Mouse (Mus musculus) MEL (cell line): ENCODE measurements around the gene Aff1. TPM values are rescaled to one million over a fixed set of nuclear protein-coding genes. Genes with fewer than 3 reads are reported as not detected.

Source experiments
- DNase-seq: peaks from one replicate; pipeline ENCODE4 v3.0.0; 2011; ENCODE audit warnings: low read depth, low spot score
- H3K27ac ChIP-seq: 2 replicates; pipeline ENCODE4 v1.5.1; 2012; ENCODE audit warnings: low read depth, mild to moderate bottlenecking, control low read depth, low read length, moderate library complexity; ENCODE audit not compliant: control insufficient read depth
- H3K27me3 ChIP-seq, 2 experiments: fragments of 150-350 bp in 1 of 2; sonication (generic) in 1 of 2; 2 replicates each; pipeline ENCODE4 v1.6.1; 2012; ENCODE audit warnings: low read length in 2 of 2, mild to moderate bottlenecking in 2 of 2, improper control_type of control experiment in 1 of 2, moderate library complexity in 1 of 2; ENCODE audit not compliant: insufficient read depth in 2 of 2, control insufficient read depth in 1 of 2
- H3K36me3 ChIP-seq, 2 experiments: 2 replicates each; pipeline ENCODE4 v1.6.1; 2012 to 2014; ENCODE audit warnings: low read length in 2 of 2, improper control_type of control experiment in 1 of 2, inconsistent platforms in 1 of 2, mild to moderate bottlenecking in 1 of 2; ENCODE audit not compliant: insufficient read depth in 2 of 2, control insufficient read depth in 1 of 2
- H3K4me1 ChIP-seq, 2 experiments: fragments of 150-350 bp in 1 of 2; sonication (generic) in 1 of 2; 2 replicates each; pipeline ENCODE4 v1.6.1; 2012; ENCODE audit warnings: low read length in 2 of 2, improper control_type of control experiment in 1 of 2, mild to moderate bottlenecking in 1 of 2; ENCODE audit not compliant: insufficient read depth in 2 of 2, control insufficient read depth in 1 of 2
- H3K4me3 ChIP-seq, 2 experiments: fragments of 150-350 bp in 1 of 2; sonication (generic) in 1 of 2; 2 replicates each; pipeline ENCODE4 v1.5.1; 2012; ENCODE audit warnings: low read depth in 2 of 2, low read length in 2 of 2, mild to moderate bottlenecking in 2 of 2, moderate library complexity in 2 of 2, control low read depth in 1 of 2, improper control_type of control experiment in 1 of 2; ENCODE audit not compliant: control insufficient read depth in 1 of 2, insufficient read depth in 1 of 2
- H3K79me2 ChIP-seq: 2 replicates; pipeline ENCODE4 v1.6.1; 2012; ENCODE audit warnings: mild to moderate bottlenecking, low read length, moderate library complexity; ENCODE audit not compliant: control insufficient read depth, poor library complexity, insufficient read depth
- H3K9ac ChIP-seq: 2 replicates; pipeline ENCODE4 v1.6.1; 2012; ENCODE audit warnings: low read depth, mild to moderate bottlenecking, control low read depth, low read length, moderate library complexity; ENCODE audit not compliant: control insufficient read depth, poor library complexity, severe bottlenecking
- H3K9me3 ChIP-seq: fragments of 150-350 bp; sonication (generic); replicated peaks from 2 replicates; pipeline ENCODE4 v1.6.1; 2012; ENCODE audit warnings: mild to moderate bottlenecking, low read length, improper control_type of control experiment, moderate library complexity; ENCODE audit not compliant: insufficient read depth
- CHD1 ChIP-seq: IDR thresholded peaks from 2 replicates; pipeline ENCODE4 v1.6.1; 2012; ENCODE audit warnings: low read depth, mild to moderate bottlenecking, inconsistent platforms, low read length, improper control_type of control experiment
- CHD2 ChIP-seq: IDR thresholded peaks from 2 replicates; pipeline ENCODE4 v1.6.1; 2011; ENCODE audit warnings: low read length, improper control_type of control experiment
- E2F4 ChIP-seq: IDR thresholded peaks from 2 replicates; pipeline ENCODE4 v1.6.1; 2011; ENCODE audit warnings: low read depth, low read length, improper control_type of control experiment, borderline replicate concordance
- ELF1 ChIP-seq: IDR thresholded peaks from 2 replicates; pipeline ENCODE4 v1.6.1; 2014; ENCODE audit warnings: low read depth, mild to moderate bottlenecking, inconsistent platforms, low read length, improper control_type of control experiment, moderate library complexity
- ETS1 ChIP-seq: IDR thresholded peaks from 2 replicates; pipeline ENCODE4 v1.6.1; 2012; ENCODE audit warnings: low read depth, mild to moderate bottlenecking, inconsistent platforms, low read length, improper control_type of control experiment, moderate library complexity
- HCFC1 ChIP-seq: IDR thresholded peaks from 2 replicates; pipeline ENCODE4 v1.6.1; 2012; ENCODE audit warnings: low read depth, mild to moderate bottlenecking, inconsistent platforms, low read length, improper control_type of control experiment, moderate library complexity
- JUND ChIP-seq: IDR thresholded peaks from 2 replicates; pipeline ENCODE4 v1.6.1; 2011; ENCODE audit warnings: low read depth, mild to moderate bottlenecking, improper control_type of control experiment, low read length
- KAT2A ChIP-seq: conservative IDR thresholded peaks from 2 replicates; pipeline ENCODE4 v1.6.1; 2012; ENCODE audit warnings: low read depth, low read length, improper control_type of control experiment, inconsistent platforms
- MAX ChIP-seq: IDR thresholded peaks from 2 replicates; pipeline ENCODE4 v1.6.1; 2011; ENCODE audit warnings: low read length, improper control_type of control experiment
- MAZ ChIP-seq: IDR thresholded peaks from 2 replicates; pipeline ENCODE4 v1.6.1; 2012; ENCODE audit warnings: low read depth, mild to moderate bottlenecking, inconsistent platforms, low read length, improper control_type of control experiment
- MEF2A ChIP-seq: IDR thresholded peaks from 2 replicates; pipeline ENCODE4 v1.6.1; 2014; ENCODE audit warnings: low read depth, mild to moderate bottlenecking, inconsistent platforms, low read length, improper control_type of control experiment; ENCODE audit not compliant: poor library complexity, insufficient replicate concordance, severe bottlenecking; ENCODE audit errors: extremely low read depth
- MXI1 ChIP-seq: IDR thresholded peaks from 2 replicates; pipeline ENCODE4 v1.6.1; 2011; ENCODE audit warnings: mild to moderate bottlenecking, low read depth, low read length, improper control_type of control experiment
- MYB ChIP-seq: IDR thresholded peaks from 2 replicates; pipeline ENCODE4 v1.6.1; 2011; ENCODE audit warnings: mild to moderate bottlenecking, low read depth, low read length, improper control_type of control experiment
- MYC ChIP-seq: IDR thresholded peaks from 2 replicates; pipeline ENCODE4 v1.6.1; 2011; ENCODE audit warnings: low read depth, mild to moderate bottlenecking, low read length, improper control_type of control experiment, moderate library complexity
- NELFE ChIP-seq: IDR thresholded peaks from 2 replicates; pipeline ENCODE4 v1.6.1; 2011; ENCODE audit warnings: low read depth, low read length, improper control_type of control experiment
- NRF1 ChIP-seq: IDR thresholded peaks from 2 replicates; pipeline ENCODE4 v1.6.1; 2014; ENCODE audit warnings: low read depth, mild to moderate bottlenecking, inconsistent platforms, low read length, improper control_type of control experiment, moderate library complexity; ENCODE audit not compliant: poor library complexity, insufficient read depth, severe bottlenecking
- POLR2A ChIP-seq, 2 experiments: IDR thresholded peaks; 2 replicates each; pipeline ENCODE4 v1.6.1; 2011 to 2012; ENCODE audit warnings: low read length in 2 of 2, mild to moderate bottlenecking in 2 of 2, control low read depth in 1 of 2, improper control_type of control experiment in 1 of 2, low read depth in 1 of 2, moderate library complexity in 1 of 2; ENCODE audit not compliant: control insufficient read depth in 1 of 2, insufficient read depth in 1 of 2, poor library complexity in 1 of 2
- POLR2AphosphoS2 ChIP-seq: IDR thresholded peaks from 2 replicates; pipeline ENCODE4 v1.6.1; 2011; ENCODE audit warnings: low read length, improper control_type of control experiment
- POLR2AphosphoS5 ChIP-seq: IDR thresholded peaks from 2 replicates; pipeline ENCODE4 v1.6.1; 2012; ENCODE audit warnings: low read depth, borderline replicate concordance, mild to moderate bottlenecking, inconsistent platforms, low read length, moderate library complexity, mixed read lengths
- RCOR1 ChIP-seq: IDR thresholded peaks from 2 replicates; pipeline ENCODE4 v1.6.1; 2012; ENCODE audit warnings: low read depth, mild to moderate bottlenecking, inconsistent platforms, low read length, improper control_type of control experiment
- SIN3A ChIP-seq: IDR thresholded peaks from 2 replicates; pipeline ENCODE4 v1.6.1; 2012; ENCODE audit warnings: low read length, improper control_type of control experiment, inconsistent platforms
- SMC3 ChIP-seq: IDR thresholded peaks from 2 replicates; pipeline ENCODE4 v1.6.1; 2011; ENCODE audit warnings: low read depth, low read length, improper control_type of control experiment
- TAL1 ChIP-seq: IDR thresholded peaks from 2 replicates; pipeline ENCODE4 v1.6.1; 2012; ENCODE audit warnings: mild to moderate bottlenecking, inconsistent platforms, low read length, moderate library complexity, mixed read lengths
- TBP ChIP-seq: IDR thresholded peaks from 2 replicates; pipeline ENCODE4 v1.8.0; 2011; ENCODE audit warnings: low read depth, low read length, improper control_type of control experiment
- TCF12 ChIP-seq: IDR thresholded peaks from 2 replicates; pipeline ENCODE4 v1.6.1; 2014; ENCODE audit warnings: low read depth, mild to moderate bottlenecking, inconsistent platforms, low read length, improper control_type of control experiment, moderate library complexity
- USF1 ChIP-seq: IDR thresholded peaks from 2 replicates; pipeline ENCODE4 v1.6.1; 2014; ENCODE audit warnings: low read depth, mild to moderate bottlenecking, inconsistent platforms, low read length, improper control_type of control experiment, moderate library complexity
- USF2 ChIP-seq, 2 experiments: IDR thresholded peaks; 2 replicates each; pipeline ENCODE4 v1.6.1; 2011 to 2012; ENCODE audit warnings: improper control_type of control experiment in 2 of 2, low read length in 2 of 2, borderline replicate concordance in 1 of 2, inconsistent platforms in 1 of 2, low read depth in 1 of 2, mild to moderate bottlenecking in 1 of 2; ENCODE audit not compliant: insufficient read depth in 1 of 2
- ZC3H11A ChIP-seq: IDR thresholded peaks from 2 replicates; pipeline ENCODE4 v1.6.1; 2012; ENCODE audit warnings: low read depth, mild to moderate bottlenecking, inconsistent platforms, low read length, improper control_type of control experiment
- ZNF384 ChIP-seq: IDR thresholded peaks from 2 replicates; pipeline ENCODE4 v1.6.1; 2012; ENCODE audit warnings: low read depth, mild to moderate bottlenecking, inconsistent platforms, low read length, improper control_type of control experiment
- polyA plus RNA-seq, 2 experiments: library from polyadenylated mRNA; stranded (reverse) in 1 of 2; unstranded in 1 of 2; fragments of >175 nt in 1 of 2; fragments of >200 nt in 1 of 2; gene quantifications; 2 replicates each; pipeline versions ENCODE4 v1.2.1 to v1.2.4; 2012; ENCODE audit warnings: low replicate concordance in 2 of 2, low read depth in 1 of 2; ENCODE audit not compliant: insufficient read length in 2 of 2, insufficient read depth in 1 of 2, missing spikeins in 1 of 2
- total RNA-seq: library from RNA; depleted of rRNA; stranded (reverse); fragments of 300-350 nt; gene quantifications from 2 replicates; pipeline ENCODE4 v1.2.3, GENCODE M21; 2012

The Aff1 gene
- total and polyA plus RNA-seq, 3 experiments, result 5.4 to 13.4 TPM; not detected in 1

DNA sequence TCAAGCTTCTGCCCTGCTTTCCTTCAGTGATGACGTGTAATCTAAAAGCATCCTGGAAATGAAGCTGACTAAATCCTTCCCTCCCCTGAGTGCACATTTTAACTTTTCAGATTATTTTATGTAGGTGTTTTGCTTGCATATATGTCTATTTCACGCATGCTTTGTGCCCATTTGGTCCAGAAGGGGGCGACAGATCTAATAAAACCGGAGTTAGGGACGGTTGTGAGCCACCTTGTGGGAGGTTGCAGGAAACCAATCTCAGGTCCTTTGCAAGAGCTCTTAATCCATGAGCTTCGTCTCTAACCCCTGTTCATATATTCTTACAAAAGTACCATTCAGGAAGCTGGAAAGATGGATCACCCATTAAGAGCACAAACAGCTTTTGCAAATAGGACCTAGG lies 37.9 kb upstream of the Aff1 start (continued):
- no peak for TF ChIP-seq ZNF384
- TF ChIP-seq NRF1, result no peak

DNA sequence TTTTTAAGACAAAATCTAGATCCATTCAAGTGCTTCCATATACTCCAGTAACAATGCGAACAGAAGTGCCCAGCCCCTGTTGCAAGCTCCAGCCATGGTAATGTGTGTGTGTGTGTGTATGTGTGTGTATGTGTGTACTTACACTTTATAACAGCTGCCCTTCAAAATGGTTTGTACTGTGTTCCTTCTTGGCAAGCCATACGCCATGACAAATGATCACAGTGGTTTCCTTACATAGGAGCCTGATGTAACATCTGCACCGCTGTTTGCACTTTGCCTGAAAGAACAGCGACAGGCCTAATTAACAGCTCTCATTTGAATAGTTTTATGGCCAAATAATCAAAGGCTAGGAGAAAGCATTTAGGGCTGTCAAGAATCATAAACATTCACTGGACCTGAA lies 37.4 kb upstream of the Aff1 start:
- no peak overlapping the region for H3K9ac ChIP-seq
- no peaks in the 10 kb centered on the region for H3K9me3 ChIP-seq
- peak; percentile 18 for DNase-seq
- TF ChIP-seq MYC (no peak), CHD2 (no peak), MEF2A (no peak), POLR2AphosphoS2 (no peak), HCFC1 (no peak), ZC3H11A (no peak), POLR2AphosphoS5 (no peak), USF1 (no peak), TBP (no peak), MAZ (no peak), NELFE (no peak), ETS1 (no peak), TAL1 (no peak), CHD1 (no peak)
- H3K79me2 ChIP-seq, result no peaks in the 10 kb centered on the region
- no peak overlapping the region for H3K27ac ChIP-seq
- H3K4me1 ChIP-seq, result no peaks in the 10 kb centered on the region
- H3K36me3 ChIP-seq, result no peaks in the 10 kb centered on the region
- H3K4me3 ChIP-seq, result peak overlapping the region in 1 of 2 experiments; percentile 15; a peak in 1 of 4 replicates
- no peaks in the 10 kb centered on the region for H3K27me3 ChIP-seq

DNA sequence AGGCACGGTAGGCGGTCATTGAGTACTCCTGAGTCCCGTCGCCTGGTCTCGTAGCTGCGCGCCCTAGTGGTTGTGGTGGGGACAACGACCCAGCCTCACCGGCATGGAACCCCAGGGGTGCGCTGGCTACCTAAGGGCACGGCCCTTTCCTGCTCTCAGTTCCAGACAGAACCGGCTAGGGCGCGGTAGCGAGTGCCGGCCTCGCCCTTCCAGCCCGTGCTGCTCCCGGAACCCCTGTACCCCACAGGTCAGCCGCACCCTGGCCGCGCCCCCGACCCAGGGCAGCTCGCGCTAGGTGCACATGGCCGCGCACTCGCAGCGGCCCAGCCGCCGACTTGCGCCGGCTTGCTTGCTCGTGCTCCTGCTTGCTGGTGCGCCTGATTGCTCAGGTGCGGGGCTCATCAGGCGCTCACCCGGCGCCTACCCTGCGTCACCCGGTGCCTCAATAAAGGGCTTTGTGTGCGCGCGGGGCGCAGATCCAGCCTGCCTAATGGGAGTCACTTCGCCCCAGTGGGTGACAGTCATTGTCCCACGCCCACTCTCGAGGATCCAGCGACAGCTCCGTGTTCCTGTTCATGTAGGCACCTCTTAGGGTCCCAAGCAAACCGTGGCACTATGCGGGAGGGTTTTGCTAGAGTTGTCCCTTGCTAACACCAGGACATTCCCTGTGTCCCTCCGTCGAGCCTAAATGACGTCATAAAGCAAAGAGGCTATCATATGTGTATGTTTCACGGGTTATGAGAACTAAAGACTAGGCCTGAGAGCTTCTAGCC lies 36.6 kb upstream of the Aff1 start, which contains the start of gene 1700016H13Rik:
TSS of gene 1700016H13Rik (minus strand) at position 665 of the 773 bp plus-strand sequence.
- Histone ChIP-seq H3K9me3 (no peaks in the 10 kb centered on the region), H3K79me2 (no peaks in the 10 kb centered on the region), H3K4me1 (no peaks in the 10 kb centered on the region), H3K9ac (peak within 1 kb of the TSS; percentile 75), H3K27ac (no peak within 1 kb of the TSS), H3K4me3 (peak within 1 kb of the TSS; percentile 51 to 79), H3K27me3 (no peaks in the 10 kb centered on the region), H3K36me3 (no peaks in the 10 kb centered on the region)
- DNase-seq, result peak; percentile 74
- TF ChIP-seq SIN3A (no peak; the same call in 1 of the 2 replicates), ZC3H11A (no peak), RCOR1 (no peak), JUND (no peak), KAT2A (no peak), SMC3 (peak; percentile 35), E2F4 (no peak; the same call in 1 of the 2 replicates), CHD1 (no peak), NELFE (peak; percentile 28; the same call in 1 of the 2 replicates), ELF1 (no peak), HCFC1 (peak; percentile 72), USF2 (IDR thresholded peaks at IDR 0.05; ENCODE audit: borderline replicate concordance in 1 of 2, insufficient read depth in 1 of 2, low read depth in 1 of 2, low read length in 2 of 2) (no peak), TCF12 (no peak; the same call in 1 of the 2 replicates), MEF2A (no peak), MYB (no peak), MXI1 (no peak), POLR2A (IDR thresholded peaks at IDR 0.05; ENCODE audit: control insufficient read depth in 1 of 2, insufficient read depth in 1 of 2, low read depth in 1 of 2, low read length in 2 of 2, poor library complexity in 1 of 2) (peak; percentile 11 to 67; a peak in 3 of 4 replicates), MAX (0 out of 2 replicates have a peak, but pooled peaks have one; percentile 12)
